Mouse (Mus musculus) right cerebral cortex, adult 18-20 months (tissue): ENCODE results near the gene Exosc5.

Experiments used
- DNase-seq: peaks from one replicate; pipeline ENCODE4 v3.0.0; 2022; ENCODE audit warnings: mixed read lengths

Exosc5 gene

DNA sequence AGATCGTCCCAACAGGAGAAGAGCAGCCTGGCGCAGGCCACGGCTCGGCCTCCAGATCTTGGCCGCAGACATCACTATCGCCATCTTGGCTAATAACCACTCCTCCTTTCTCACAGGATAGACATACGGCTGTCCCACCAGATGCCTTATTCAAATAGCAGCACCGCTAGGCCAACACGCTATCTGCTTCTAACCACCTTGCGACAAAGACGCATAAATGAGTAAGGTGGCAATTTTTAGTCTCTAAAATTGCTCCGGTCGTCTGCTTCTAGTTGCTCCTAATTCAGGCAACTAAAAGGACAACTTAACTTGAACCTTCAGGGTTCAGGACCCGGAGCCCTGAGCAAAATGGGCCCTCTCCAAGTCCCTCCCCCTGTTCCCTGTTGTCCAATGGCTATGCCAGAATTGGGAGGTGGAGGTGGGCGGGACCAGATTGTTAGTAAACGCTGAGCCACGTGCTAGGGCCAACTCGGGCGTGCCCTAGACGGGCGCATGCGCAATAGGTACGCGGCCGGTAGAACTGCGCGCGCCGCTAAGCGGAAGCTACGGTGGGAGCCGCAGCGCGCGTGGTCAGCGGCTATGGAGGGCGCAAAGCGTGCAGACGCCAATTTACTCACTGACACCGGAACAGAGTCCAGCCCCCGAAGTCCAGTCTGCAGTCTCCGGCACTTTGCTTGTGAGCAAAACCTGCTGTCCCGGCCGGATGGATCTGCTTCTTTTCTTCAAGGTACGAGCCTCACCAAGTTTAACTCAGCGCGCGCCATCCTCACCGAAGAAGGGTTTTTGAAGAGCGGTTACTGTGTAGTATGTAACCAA lies at the start of gene Exosc5, which contains the start of gene Bckdha:
Exosc5 (plus strand) TSS at position 508 of the 816 bp plus-strand sequence.
Bckdha (minus strand) TSS at position 325 of the 816 bp plus-strand sequence.
- DNase-seq = peak; percentile 99

DNA sequence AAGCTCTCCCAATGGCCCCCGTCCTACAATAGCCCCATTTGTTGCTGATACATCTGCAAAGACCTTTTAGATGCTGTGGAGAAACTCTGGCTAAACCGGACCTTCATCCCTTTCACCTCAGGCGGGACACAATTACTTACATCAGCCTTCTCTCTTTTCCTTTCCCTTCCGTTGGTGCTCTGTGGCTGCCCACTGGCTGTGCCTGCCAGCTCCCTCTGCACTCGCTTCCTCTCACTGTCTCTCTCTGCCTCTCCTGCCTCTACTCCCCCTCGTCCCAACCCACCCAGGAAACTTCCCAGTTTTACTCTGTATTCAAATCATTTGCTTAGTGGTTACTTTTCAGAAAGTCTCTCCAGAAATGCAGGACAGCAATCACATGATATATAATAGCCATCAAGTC lies 48.9 kb upstream of the Exosc5 start:
- no peak for DNase-seq

DNA sequence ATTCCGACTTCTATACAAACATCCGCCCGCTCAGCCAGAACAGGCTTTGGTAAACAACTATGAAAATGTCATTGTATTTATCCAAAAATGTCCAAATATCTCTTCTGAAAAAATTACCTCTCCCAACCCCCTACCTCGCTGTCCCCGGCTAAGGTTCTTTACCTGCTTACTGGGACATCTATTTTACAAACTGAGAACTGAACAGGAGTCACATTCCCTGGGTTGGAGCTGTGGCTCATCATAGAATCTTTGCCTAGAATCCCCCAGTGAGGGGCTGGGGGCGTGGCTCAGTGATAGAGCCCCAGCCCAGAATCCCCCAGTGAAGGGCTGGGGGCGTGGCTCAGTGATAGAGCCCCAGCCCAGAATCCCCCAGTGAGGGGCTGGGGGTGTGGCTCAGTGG lies 47.5 kb upstream of the Exosc5 start:
- no peak for DNase-seq

DNA sequence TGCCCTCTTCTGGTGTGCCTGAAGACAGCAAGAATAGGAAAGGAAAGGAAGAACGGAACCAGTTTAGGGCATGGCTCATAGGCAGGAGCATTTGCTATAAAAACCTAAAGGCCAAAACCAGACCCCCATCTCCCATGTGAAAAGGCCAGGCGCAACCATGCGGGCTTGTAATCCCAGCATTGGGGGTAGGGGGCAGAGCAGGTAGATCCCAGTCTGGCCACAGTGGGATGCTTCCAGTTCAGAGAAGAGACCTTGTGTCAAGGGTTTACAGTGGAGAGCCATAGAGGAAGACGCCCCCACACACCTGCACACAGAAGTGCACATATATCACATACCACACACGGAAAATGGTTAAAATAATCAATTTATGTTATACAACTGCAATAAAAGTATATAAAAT lies 44.9 kb upstream of the Exosc5 start:
- DNase-seq = no peak

DNA sequence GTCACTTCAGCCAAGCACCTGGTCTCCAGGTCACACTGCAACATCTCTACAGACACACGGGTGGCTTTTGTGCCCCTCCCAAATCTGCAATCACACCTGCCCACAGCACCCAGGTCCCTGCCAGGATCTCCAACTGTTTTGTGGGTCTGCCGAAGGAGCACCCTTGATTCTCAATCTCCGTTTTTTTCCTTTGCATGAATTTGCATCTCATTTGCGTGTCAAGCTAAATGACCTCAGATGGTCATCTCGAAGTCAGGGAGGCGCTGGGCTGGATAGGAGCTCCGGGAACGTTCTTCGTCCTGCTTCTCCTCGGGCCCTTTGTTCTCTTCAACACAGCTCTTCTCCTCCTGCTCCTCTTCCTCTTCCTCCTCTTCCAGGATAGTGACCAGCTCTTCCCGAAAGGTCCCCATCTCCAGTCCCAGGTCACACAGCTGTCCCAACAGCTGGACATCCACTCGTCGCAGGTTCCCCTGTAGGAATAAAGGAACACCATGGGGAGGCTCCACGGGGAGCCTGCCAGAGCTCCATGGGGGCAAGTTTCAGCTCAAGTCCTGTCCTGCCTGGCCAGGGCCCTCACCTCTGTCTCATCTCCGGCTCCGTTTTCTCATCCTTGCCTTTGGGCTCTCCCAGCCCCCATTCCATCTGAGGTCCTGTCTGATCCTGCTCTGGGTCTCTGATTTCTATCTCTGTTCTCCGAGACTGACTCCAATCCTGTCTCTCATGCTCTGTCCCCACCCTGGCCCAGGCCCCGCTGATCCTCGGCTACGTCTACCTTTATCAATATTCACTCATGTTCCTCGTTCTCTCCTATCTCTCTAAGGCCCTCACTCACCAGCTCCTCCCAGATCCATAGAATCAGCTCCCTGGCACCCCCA lies 43.9 kb upstream of the Exosc5 start:
- no peak for DNase-seq

DNA sequence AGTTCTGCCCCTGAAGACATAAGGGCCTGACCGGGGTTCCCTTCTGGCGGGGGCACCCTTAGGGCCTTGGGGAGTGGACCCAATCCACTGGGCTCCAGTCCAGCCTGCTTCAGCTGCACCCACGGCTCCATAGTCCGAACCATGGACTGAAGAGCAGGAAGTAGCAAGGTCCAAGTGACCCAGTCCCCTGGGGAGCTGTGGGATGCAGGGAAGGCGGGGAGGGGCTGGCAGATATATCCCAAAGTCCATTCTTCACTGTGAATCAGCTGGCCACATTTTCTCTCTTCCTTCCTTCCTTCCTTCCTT lies 43.3 kb upstream of the Exosc5 start, which contains the start of gene Erich4:
Erich4 (minus strand) TSS at position 187 of the 306 bp plus-strand sequence.
- DNase-seq = no peak

DNA sequence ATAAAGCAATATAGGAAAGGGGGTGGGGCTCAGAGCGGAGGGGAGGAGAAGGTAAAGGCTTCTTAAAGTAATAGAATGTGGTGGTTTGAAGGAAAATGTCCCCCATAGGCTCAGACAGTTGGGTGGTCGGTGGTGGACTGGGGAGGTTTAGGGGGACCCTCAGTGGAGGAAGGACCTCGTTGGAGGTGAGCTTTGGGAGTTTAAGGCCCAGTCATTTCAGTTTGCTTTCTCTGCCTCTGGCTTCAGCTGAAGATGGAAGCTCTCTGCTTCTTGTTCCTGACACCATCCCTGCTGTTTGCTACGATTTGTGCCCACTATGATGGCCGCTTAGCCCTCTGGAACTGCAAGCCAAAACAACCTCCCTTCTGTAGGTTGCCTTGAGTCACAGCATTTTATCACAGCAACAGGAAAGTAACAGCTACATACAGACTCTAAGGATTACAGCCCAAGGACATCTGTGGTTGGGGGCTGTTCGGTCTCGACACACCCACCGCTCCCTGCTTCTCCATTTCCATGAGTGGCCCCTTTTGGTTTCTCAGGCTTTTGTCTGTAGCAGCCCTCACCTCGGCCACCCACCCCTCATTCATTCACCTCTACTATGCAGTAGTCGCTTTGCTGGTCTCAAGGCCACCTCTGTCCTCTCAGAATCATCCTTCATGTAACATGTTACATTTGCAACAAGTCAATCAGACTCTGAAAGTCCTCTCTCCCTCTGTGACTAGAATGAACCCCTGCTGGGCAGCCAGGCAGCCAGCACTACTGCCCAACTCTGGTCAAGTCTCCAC lies 41.4 kb upstream of the Exosc5 start:
- no peak for DNase-seq

DNA sequence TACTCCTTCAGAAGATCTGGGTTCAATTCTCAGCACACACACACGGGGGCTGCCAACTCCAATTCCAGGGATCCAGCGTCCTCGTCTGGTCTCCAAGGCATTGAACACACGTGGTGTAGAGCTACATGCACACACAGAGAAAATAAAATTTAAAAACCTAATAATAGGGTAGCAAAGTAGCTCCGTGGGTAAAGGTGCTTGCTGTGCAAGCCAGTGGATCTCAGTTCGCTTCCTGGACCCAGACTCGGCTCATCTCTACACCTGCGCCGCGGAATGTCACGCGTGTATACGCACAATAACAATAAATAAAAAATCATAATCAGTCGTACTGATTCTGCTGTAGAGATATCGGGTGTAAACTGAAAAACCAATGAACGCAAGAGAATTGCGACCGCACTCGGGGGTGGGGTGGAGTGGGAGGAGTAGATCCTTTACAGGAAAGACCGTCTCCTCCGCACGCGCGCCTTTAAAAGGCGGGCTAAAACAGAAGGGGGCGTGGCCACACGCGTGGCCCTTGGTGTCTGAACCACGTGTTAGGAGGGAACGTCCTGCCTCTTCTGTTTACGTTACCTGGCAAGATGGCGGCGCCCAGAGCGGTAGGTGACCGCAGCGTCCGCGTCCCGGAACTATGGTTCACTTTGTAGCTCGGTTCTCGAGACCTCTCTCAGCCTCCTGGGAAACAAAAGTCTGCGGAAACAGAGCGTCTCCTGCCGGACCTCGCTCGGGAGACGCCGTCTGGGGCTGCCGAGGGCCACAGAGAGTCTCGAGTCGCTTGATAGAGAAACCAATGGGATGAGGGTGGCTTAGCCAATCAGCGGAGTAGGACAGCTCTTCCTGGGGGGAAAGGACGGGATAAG lies 39.9 kb upstream of the Exosc5 start, which contains the start of gene Dmac2:
Dmac2 (plus strand) TSS at position 550 of the 857 bp plus-strand sequence.
- peak; percentile 95 for DNase-seq

DNA sequence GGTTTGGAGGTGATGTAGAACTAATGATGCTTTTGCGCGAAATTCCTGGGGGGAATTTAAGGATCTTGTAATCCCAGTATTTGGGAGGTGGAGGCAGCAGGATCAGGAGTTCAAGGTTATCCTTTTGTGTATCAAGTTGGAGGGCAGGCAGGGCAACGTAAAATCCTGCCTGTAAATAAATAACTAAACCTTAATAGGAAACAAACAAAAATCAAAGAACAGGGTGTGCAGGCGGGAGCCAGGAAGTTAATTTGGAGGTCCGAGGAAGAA lies 39.3 kb upstream of the Exosc5 start:
- no peak for DNase-seq

DNA sequence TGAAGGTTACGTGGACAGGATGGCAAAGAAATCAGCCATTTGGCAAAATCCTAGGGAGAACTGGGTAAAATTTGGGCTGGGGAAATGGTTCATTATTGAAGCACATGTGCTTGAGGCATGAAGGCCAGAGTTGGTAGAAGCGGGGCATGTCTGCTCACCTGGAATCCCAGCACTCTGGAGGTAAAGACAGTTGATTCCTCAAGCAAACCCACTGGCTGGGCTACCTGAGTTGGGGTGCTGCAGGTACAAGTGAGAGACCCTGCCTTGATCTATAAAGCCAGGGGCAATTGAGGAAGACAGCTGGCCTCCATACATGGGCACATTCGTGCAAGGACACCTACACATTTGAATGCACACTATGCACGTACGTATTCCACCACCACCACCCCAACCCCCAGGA lies 38.9 kb upstream of the Exosc5 start:
- no peak for DNase-seq

DNA sequence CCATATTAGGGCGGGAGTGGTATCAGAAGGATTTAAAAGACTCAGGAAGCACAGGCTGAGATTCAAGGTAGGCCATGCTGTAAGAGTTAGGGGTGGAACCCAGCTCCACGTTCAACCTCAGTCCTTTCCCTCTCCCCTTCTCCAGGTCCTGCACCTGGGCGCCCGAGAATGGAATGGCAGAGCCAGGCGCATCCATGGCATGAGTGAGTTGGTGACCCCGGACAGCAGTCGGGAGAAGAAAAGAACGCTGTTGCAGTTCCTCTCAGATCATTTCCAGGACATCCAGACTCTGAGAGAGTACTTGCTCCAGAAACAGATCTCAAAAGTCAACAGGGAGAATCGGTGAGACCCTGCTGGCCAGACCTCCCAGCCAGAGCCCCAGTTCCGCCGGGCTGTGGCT lies 38.2 kb upstream of the Exosc5 start:
- DNase-seq = no peak

DNA sequence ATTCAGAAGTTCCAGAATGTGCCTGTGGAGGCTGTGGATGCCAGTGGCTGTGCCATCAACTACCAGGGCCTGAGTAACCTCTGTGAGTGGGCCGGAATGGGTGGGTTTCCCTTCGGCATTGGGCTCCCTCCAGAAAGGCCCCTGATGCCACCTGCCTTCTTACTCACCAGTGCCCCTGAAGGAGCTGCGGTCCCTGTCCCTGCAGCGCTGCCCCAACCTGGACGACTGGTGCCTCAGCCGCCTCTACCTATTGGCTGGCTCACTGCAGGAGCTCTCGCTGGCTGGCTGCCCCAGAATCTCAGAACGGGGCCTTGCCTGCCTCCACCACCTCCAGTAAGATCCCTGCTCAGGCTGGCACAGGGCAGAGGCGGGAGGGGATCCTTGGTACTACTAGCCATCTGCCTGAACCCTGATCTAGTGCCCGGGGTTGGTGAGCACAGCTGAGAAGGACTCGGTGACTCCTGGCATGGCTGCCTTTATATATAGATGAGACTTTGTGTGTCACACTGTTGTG lies 35.0 kb upstream of the Exosc5 start:
- no peak for DNase-seq

DNA sequence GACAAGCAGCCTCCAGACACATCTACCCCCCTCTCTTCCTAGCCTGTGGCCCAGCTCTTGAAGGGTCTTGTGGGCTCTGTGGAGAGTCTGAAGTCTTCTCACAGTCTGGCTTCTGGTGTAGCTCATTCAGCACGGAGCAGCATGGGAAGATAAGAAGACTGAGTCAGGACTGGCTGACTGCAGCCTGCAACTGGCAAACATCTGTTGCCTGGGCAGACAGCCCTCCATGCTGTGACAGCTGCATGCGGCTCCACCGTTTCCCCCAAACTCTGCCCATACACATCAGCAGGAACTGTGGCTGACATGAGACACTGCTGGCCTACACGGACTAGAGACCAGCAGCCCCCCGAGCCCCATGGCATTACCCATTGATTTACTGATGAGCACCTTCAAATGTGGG lies 34.1 kb upstream of the Exosc5 start:
- no peak for DNase-seq

DNA sequence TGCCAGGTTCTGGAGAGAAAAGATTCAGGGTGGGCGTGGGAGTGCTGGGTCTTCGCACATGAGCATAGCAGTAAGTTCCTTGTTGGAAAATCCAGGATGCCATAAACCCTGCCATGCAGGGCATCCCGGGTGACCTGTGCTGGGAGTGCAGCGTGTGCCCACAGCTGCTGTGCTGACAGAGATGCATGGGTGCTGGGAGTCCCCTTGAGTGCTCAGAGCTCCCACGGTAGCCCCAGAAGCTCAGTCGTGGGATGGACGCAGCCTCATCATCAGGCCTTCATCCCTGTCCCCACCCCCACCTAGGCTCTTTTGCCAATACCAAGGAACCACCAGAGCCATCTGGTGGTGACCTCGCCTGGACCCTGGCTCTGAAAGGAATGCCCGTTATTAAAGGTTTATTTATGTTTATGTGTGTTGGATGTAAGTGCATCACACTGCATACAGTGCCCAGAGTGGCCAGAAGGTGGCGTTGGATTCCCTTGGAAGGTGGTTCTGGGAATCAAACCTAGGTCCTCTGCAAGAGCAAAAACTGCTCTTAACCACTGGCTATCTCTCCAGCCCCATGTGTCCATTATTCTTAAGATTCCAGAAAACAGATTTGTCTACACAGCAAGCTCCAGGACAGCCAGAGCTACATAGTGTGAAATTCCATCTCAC lies 33.2 kb upstream of the Exosc5 start:
- no peak for DNase-seq

DNA sequence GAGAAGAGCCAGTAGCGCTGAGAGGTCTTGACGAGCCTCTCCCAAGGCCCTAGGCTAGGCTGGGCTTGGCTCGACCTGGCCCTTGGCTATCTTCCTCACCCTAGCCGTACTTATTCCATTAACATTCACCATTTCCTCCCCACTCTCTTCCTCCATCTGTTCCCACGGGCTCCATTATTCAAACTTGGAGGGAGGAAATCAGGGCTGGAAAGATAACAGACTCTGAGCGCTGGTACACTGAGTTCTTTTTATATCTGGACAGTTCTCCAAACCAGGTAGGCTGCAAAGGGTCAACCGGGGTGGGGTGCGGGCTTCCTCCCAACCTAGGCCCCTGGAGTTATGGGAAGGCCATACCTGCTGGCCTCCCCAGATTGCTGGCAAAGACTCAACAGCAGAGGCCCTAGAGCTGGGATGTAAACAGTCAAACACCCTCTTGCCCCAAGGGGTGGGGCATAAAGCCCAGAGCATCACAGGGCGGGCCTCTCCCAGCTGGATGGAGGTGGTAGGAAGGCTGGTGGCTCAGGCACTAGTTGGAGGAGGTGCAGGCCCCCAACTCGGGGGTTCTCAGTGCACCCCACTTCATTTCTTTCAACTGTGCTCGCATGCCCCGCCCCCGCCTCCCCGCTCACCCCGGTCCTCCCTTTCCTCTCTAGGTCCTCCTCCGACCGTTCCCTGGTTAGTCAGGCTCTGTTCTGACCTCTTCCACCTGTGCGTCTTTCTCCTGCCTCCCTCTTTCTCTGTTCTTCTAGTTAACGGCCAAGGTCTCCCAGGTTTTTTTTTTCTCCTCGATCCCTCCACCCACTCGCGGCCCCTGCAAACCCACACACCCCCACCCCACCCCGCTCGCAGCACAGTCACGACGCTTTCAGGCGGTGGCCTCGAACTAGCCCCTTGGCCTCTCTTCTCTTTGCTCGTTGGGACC lies 32.2 kb upstream of the Exosc5 start, which contains the start of gene B3gnt8:
B3gnt8 (plus strand) TSS at position 146 of the 922 bp plus-strand sequence.
- DNase-seq = no peak

DNA sequence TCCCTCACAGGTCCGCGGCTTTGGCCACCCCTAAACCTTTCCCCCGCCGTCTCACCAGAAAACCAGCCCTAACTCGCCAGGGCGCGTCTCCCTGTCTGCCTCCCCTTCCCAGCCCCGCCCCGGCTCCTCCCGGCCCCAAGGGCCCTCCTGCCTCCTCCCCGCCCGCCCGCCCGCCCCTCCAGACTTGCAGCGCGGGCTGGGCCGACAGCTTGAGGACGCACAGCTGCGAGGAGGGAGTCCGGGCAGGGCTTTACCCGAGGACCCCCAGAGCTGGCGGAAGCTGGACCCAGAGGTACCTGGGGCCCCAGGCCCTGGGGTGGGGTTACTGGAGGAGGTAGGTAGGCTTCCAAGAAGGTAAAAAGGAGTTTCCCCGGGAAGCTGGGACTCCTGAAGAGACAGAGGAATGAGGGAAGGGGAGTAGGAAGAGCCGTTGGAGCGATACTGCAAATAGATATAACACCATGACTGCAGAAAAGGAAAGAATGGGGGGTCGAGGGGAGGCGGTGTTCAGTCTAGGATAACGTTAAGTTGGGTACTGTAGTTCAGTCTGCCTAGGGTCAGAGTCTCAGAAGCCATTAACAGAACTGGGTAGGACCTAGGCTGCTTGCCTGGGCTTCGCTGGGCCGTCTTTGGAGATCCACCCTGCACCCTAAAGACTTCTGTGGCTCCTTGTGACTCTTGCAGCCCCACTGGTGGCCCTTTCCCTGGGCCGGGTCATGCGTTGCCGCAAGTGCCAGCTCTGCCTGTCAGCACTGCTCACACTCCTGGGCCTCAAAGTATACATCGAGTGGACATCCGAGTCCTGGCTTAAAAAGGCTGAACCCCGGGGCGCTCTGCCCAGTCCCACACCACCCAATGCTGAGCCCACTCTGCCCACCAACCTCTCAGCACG lies 31.3 kb upstream of the Exosc5 start:
- no peak for DNase-seq

DNA sequence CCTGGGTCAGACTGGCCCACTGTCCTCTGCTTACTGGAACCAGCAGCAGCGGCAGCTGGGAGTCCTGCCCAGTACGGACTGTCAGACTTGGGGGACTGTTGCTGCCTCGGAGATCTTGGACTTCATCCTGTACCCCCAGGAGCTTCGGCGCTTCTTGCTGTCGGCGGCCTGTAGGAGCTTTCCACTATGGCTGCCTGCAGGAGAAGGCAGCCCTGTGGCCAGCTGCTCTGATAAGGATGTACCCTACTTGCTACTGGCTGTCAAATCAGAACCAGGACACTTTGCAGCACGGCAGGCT lies 30.7 kb upstream of the Exosc5 start:
- DNase-seq = no peak

DNA sequence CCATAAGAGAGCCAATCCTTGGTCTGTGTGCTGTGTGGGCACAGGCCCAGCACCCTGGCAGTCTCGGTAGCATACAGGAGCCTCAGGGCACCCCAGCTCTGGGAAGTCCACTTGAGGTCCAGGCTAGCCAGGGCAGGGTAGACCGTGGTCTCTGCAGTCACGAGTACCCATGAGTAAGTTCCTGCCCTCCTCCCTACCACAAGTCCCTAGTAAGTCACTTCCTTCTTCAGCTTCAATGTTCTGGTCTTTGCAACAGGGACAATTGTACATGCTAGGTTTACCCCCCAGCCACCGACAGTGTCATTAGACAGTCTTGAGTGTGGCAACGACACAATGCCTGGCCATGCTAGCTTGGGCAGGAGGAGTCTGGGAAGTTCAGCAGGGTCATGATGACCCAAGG lies 26.3 kb upstream of the Exosc5 start:
- DNase-seq = no peak

DNA sequence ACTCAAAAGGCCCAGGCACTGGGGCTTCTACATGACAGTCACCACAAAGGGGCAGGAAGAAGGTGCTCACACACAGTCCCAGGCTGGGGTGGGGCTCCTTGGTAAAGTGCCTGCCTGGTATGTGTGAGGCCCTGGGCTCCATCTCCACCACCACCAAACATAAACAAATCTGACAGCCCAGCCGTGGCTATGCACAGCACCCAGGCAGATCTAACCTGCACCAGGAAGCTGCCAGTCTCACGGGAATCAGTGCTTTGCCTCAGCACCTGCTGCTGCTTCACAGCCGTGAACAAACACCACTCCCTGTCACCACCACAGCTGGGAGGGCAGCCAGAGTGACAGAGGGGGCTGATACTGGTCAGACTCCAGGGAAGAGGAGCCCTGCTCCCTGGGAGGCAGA lies 22.6 kb upstream of the Exosc5 start:
- no peak for DNase-seq

DNA sequence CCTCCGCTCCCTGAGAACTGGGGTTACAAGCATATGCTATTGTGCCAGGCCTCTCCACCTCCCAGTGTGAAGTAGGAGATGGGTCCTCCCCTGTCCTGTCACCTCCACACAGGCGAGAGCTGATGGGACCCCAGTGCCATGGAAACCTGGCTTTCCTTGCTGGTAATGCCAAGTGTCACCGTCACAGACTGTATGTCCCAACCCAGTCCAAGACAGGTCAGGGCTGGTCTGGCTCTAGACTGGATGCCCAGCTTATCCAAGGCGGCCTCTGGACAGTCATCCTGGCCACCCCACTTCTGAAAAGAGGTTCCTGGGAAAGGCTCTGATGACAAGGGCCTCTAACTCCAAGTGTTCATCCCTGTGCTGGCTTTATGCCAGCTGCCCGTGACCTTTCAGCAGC lies 21.9 kb upstream of the Exosc5 start:
- DNase-seq = no peak
